Mouse (Mus musculus): ENCODE results near the gene Bag5.

GRCm38 (mm10) chr12:111710091-111710490 is 3.0 kb downstream of the Bag5 start:
- TF ChIP-seq TAL1 (IDR thresholded peaks at IDR 0.05; ENCODE audit: low read length) (no peak), GATA1 (IDR thresholded peaks at IDR 0.05; ENCODE audit: low read length) (no peak)
